Mouse (Mus musculus) embryonic facial prominence, embryonic 15.5 days (tissue): ENCODE measurements around the gene Gm28372. TPM values are rescaled to one million over a fixed set of nuclear protein-coding genes. Genes with fewer than 3 reads are reported as not detected.
A peak's percentile ranks its signal among the peaks of the same experiment; 100 is the strongest.

Experiments
- ATAC-seq: fragments of 200-750 bp; cut with Nextera tagmentation; 2 replicates; pipeline ENCODE4 v1.8.0; 2017; ENCODE audit warnings: low read depth, moderate TSS enrichment; ENCODE audit not compliant: insufficient number of reproducible peaks, low FRiP score, low TSS enrichment
- H3K27ac ChIP-seq: fragments of 300-500 bp; sonication (generic); replicated peaks from 2 replicates; pipeline ENCODE4 v1.5.1; 2015; ENCODE audit warnings: mild to moderate bottlenecking, inconsistent platforms
- H3K27me3 ChIP-seq: fragments of 300-500 bp; sonication (generic); 2 replicates; pipeline ENCODE4 v1.6.1; 2015; ENCODE audit warnings: inconsistent platforms
- H3K36me3 ChIP-seq: fragments of 300-500 bp; sonication (generic); 2 replicates; pipeline ENCODE4 v1.6.1; 2015; ENCODE audit warnings: mild to moderate bottlenecking, inconsistent platforms
- H3K4me1 ChIP-seq: fragments of 300-500 bp; sonication (generic); 2 replicates; pipeline ENCODE4 v1.6.1; 2015; ENCODE audit warnings: inconsistent platforms
- H3K4me2 ChIP-seq: fragments of 300-500 bp; sonication (generic); replicated peaks from 2 replicates; pipeline ENCODE4 v1.6.1; 2015; ENCODE audit warnings: mild to moderate bottlenecking, inconsistent platforms
- H3K4me3 ChIP-seq: fragments of 300-500 bp; sonication (generic); replicated peaks from 2 replicates; pipeline ENCODE4 v1.5.1; 2015; ENCODE audit warnings: mild to moderate bottlenecking, inconsistent platforms
- H3K9ac ChIP-seq: fragments of 300-500 bp; sonication (generic); 2 replicates; pipeline ENCODE4 v1.6.1; 2015; ENCODE audit warnings: inconsistent platforms
- H3K9me3 ChIP-seq: fragments of 300-500 bp; sonication (generic); replicated peaks from 2 replicates; pipeline ENCODE4 v1.6.1; 2016; ENCODE audit warnings: inconsistent platforms
- WGBS: fragments of 180-500 bp; shearing (Covaris S2); methylation state at CpG from one replicate; pipeline ENCODE4 v1.1.7; 2015; 5-methylcytosine and 5-hydroxymethylcytosine counted together
- polyA plus RNA-seq: library from polyadenylated mRNA; unstranded; fragments of >200 nt; fragmentation: Nextera tagmentation; extraction: Ambion mirVana; gene quantifications from 2 replicates; pipeline ENCODE4 v1.2.1, GENCODE M21; 2015

Gm28372 gene
- polyA plus RNA-seq, 1 experiment from 2014 or later: not detected

GRCm38 (mm10) chr2:130451727-130452090, 46.7 kb downstream of the Gm28372 start:
- no peak overlapping the region for H3K27ac ChIP-seq
- 55% methylated on average over 3 of the region's 3 CpGs for WGBS
- H3K4me3 ChIP-seq: peak overlapping the region; percentile 94
- no peaks in the 10 kb centered on the region for H3K36me3 ChIP-seq
- ATAC-seq: no peak
- peak overlapping the region; percentile 87 for H3K4me2 ChIP-seq
- no peaks in the 10 kb centered on the region; the same call in 1 of the 2 replicates for H3K27me3 ChIP-seq
- H3K4me1 ChIP-seq: peaks cover 27% of the 10 kb centered on the region
- H3K9me3 ChIP-seq: no peaks in the 10 kb centered on the region
- H3K9ac ChIP-seq: 0 out of 2 replicates have a peak overlapping the region, but pooled peaks have one; percentile 2

- H3K9me3 ChIP-seq: no peaks in the 10 kb centered on the region
- no peak overlapping the region for H3K4me3 ChIP-seq
- no peak overlapping the region for H3K4me2 ChIP-seq
- ATAC-seq: no peak
- H3K4me1 ChIP-seq: peaks cover 29% of the 10 kb centered on the region
- H3K27ac ChIP-seq: no peak overlapping the region
- H3K27me3 ChIP-seq: no peaks in the 10 kb centered on the region; the same call in 1 of the 2 replicates
- H3K36me3 ChIP-seq: no peaks in the 10 kb centered on the region
- WGBS: 49% methylated on average over 2 of the region's 2 CpGs
- no peak overlapping the region for H3K9ac ChIP-seq
Observed at GRCm38 (mm10) chr2:130452266-130452665, 47.2 kb downstream of the Gm28372 start.

- H3K4me1 ChIP-seq: peaks cover 29% of the 10 kb centered on the region
- no peak for ATAC-seq
- no peaks in the 10 kb centered on the region; the same call in 1 of the 2 replicates for H3K27me3 ChIP-seq
- H3K9me3 ChIP-seq: no peaks in the 10 kb centered on the region
- no peaks in the 10 kb centered on the region for H3K36me3 ChIP-seq
- H3K4me3 ChIP-seq: no peak overlapping the region
- H3K9ac ChIP-seq: no peak overlapping the region
- 73% methylated on average over 6 of the region's 6 CpGs for WGBS
- H3K4me2 ChIP-seq: no peak overlapping the region
- H3K27ac ChIP-seq: no peak overlapping the region
Observed at GRCm38 (mm10) chr2:130453421-130453820, 48.4 kb downstream of the Gm28372 start.

DNA sequence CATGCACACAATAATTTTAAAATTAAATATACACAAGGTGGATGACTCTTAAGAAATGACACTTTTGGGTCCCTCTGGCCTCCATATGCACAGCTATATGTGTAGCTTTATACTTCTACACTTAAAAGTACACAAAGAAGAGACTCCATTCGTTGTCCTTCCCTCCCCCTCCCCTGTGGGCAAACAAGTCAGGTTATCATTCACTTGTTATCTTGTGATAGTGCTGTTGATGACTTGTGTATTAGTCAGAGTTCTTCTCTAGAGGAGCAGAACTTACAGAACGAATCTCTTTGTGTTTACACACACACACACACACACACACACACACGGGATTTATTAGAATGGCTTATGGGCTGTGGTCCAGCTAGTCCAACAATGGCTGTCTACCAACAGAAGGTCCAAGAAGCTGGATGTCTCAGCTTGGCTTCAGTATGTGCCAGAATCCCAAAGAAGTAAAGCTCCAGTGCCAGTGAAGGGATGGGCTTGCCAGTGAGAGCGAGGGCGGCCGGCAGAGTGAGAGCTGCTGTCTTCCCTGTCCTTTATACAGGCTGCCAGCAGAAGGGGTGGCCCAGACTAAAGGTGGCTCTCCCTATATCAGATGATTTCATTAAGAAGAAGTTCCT, 49.8 kb downstream of the Gm28372 start:
- WGBS: 78% methylated on average over 6 of the region's 6 CpGs
- Histone ChIP-seq H3K4me1 (peaks cover 23% of the 10 kb centered on the region), H3K9me3 (no peaks in the 10 kb centered on the region), H3K27ac (no peak overlapping the region), H3K36me3 (no peaks in the 10 kb centered on the region), H3K27me3 (no peaks in the 10 kb centered on the region), H3K4me3 (no peak overlapping the region), H3K4me2 (no peak overlapping the region), H3K9ac (no peak overlapping the region)
- ATAC-seq: no peak

Other genes starting within 250 kb of the Gm28372 start
- gene Snrpb, start 225.8 kb upstream of the Gm28372 start, polyA plus RNA-seq: 531 and 540 TPM in 2 replicates
- gene Tmc2, start 210.0 kb upstream of the Gm28372 start, polyA plus RNA-seq: not detected in 2 replicates
- 246 and 259 TPM in 2 replicates for gene Nop56, start 130.8 kb upstream of the Gm28372 start, polyA plus RNA-seq
- gene Idh3b, start 120.7 kb upstream of the Gm28372 start, polyA plus RNA-seq: 160 and 168 TPM in 2 replicates
- gene Ebf4, start 110.1 kb upstream of the Gm28372 start, polyA plus RNA-seq: 6.2 and 6.9 TPM in 2 replicates
- gene Cpxm1, start 7.7 kb upstream of the Gm28372 start, polyA plus RNA-seq: 123 and 141 TPM in 2 replicates
- gene 1700020A23Rik, start within 50 bp of the Gm28372 start, polyA plus RNA-seq: 0.24 TPM in 1 of 2 replicates, not detected in the other
- not detected in 2 replicates for gene Tmem239, start 1.2 kb downstream of the Gm28372 start, polyA plus RNA-seq
- 84.4 and 103 TPM in 2 replicates for gene Vps16, start 19.1 kb downstream of the Gm28372 start, polyA plus RNA-seq
- gene Pced1a, start 19.5 kb downstream of the Gm28372 start, polyA plus RNA-seq: 19.5 and 20.0 TPM in 2 replicates
- 108 TPM in 2 replicates for gene Ptpra, start 45.0 kb downstream of the Gm28372 start, polyA plus RNA-seq
- 98.9 and 102 TPM in 2 replicates for gene Mrps26, start 158.5 kb downstream of the Gm28372 start, polyA plus RNA-seq
- not detected in 2 replicates for gene Oxt, start 170.9 kb downstream of the Gm28372 start, polyA plus RNA-seq
- gene Avp, start 177.3 kb downstream of the Gm28372 start, polyA plus RNA-seq: 0.53 TPM in 1 of 2 replicates, not detected in the other
- gene Fastkd5, start 224.8 kb downstream of the Gm28372 start, polyA plus RNA-seq: 12.5 and 13.4 TPM in 2 replicates
- gene Ubox5, start 224.8 kb downstream of the Gm28372 start, polyA plus RNA-seq: 11.8 TPM in 2 replicates
- gene Lzts3, start 237.6 kb downstream of the Gm28372 start, polyA plus RNA-seq: 6.1 and 6.7 TPM in 2 replicates